Mouse (Mus musculus) testis, adult 2 months (tissue): ENCODE data around the gene S100a1. TPM values are rescaled to one million over a fixed set of nuclear protein-coding genes. Genes with fewer than 3 reads are reported as not detected.
A peak's percentile ranks its signal among the peaks of the same experiment; 100 is the strongest.

Experiments used
- H3K27ac ChIP-seq: fragments of 200-500 bp; 2 replicates; pipeline ENCODE4 v1.5.1; 2012; ENCODE audit warnings: low read depth, low read length; ENCODE audit not compliant: control insufficient read depth, insufficient read depth
- H3K27me3 ChIP-seq: fragments of 200-500 bp; 2 replicates; pipeline ENCODE4 v1.6.1; 2012; ENCODE audit warnings: mild to moderate bottlenecking, low read length, moderate library complexity; ENCODE audit not compliant: control insufficient read depth, insufficient read depth
- H3K36me3 ChIP-seq: fragments of 200-500 bp; 2 replicates; pipeline ENCODE4 v1.6.1; 2012; ENCODE audit warnings: mild to moderate bottlenecking, low read length; ENCODE audit not compliant: control insufficient read depth, insufficient read depth
- H3K4me1 ChIP-seq: fragments of 200-500 bp; 2 replicates; pipeline ENCODE4 v1.6.1; 2012; ENCODE audit warnings: low read length; ENCODE audit not compliant: control insufficient read depth, insufficient read depth
- H3K4me3 ChIP-seq: fragments of 200-500 bp; 2 replicates; pipeline ENCODE4 v1.5.1; 2012; ENCODE audit warnings: low read depth, mild to moderate bottlenecking, low read length, moderate library complexity, mixed read lengths; ENCODE audit not compliant: control insufficient read depth
- CTCF ChIP-seq: fragments of 200-500 bp; IDR thresholded peaks from 2 replicates; pipeline ENCODE4 v1.5.1; 2012; ENCODE audit warnings: low read depth, mild to moderate bottlenecking, inconsistent platforms, low read length, moderate library complexity; ENCODE audit not compliant: control insufficient read depth, insufficient read depth, insufficient replicate concordance
- POLR2A ChIP-seq: fragments of 200-500 bp; IDR thresholded peaks from 2 replicates; pipeline ENCODE4 v1.6.1; 2012; ENCODE audit warnings: low read depth, mild to moderate bottlenecking, inconsistent platforms, low read length, moderate library complexity; ENCODE audit not compliant: control insufficient read depth
- polyA plus RNA-seq: library from polyadenylated mRNA; depleted of rRNA; stranded (reverse); fragments of >200 nt; gene quantifications from 2 replicates; pipeline ENCODE4 v1.2.3, GENCODE M21; 2012

S100a1 gene
- polyA plus RNA-seq, 1 experiment = 17.6 TPM

- peak; percentile 98 for TF ChIP-seq POLR2A
- TF ChIP-seq CTCF = 0 out of 2 replicates have a peak, but pooled peaks have one; percentile 4
- no peaks in the 10 kb centered on the region for H3K27me3 ChIP-seq
- no peaks in the 10 kb centered on the region; the same call in 1 of the 2 replicates for H3K36me3 ChIP-seq
- peak within 1 kb of the TSS; percentile 93 for H3K4me3 ChIP-seq
- H3K4me1 ChIP-seq = no peaks in the 10 kb centered on the region; the same call in none of the 2 replicates
- peak within 1 kb of the TSS; percentile 92 for H3K27ac ChIP-seq
Measured at GRCm38 (mm10) chr3:90475831-90476611, 38.2 kb downstream of the S100a1 start, which contains the start of gene Ilf2. TSS of gene Ilf2 (plus strand) at chr3:90476126.

GRCm38 (mm10) chr3:90475151-90475830 lies 38.9 kb downstream of the S100a1 start:
- Histone ChIP-seq H3K27ac (no peak overlapping the region), H3K4me1 (no peaks in the 10 kb centered on the region; the same call in none of the 2 replicates), H3K27me3 (no peaks in the 10 kb centered on the region), H3K4me3 (no peak overlapping the region), H3K36me3 (no peaks in the 10 kb centered on the region; the same call in 1 of the 2 replicates)
- no peak for TF ChIP-seq CTCF
- no peak for TF ChIP-seq POLR2A

GRCm38 (mm10) chr3:90472213-90472612 lies 42.0 kb downstream of the S100a1 start:
- Histone ChIP-seq H3K4me1 (no peaks in the 10 kb centered on the region; the same call in none of the 2 replicates), H3K4me3 (no peak overlapping the region), H3K27me3 (no peaks in the 10 kb centered on the region), H3K27ac (no peak overlapping the region), H3K36me3 (no peaks in the 10 kb centered on the region)
- TF ChIP-seq POLR2A (no peak), CTCF (no peak)

GRCm38 (mm10) chr3:90467618-90468300 lies 46.4 kb downstream of the S100a1 start:
- H3K27me3 ChIP-seq = peaks cover 3% of the 10 kb centered on the region; the same call in 1 of the 2 replicates
- H3K36me3 ChIP-seq = no peaks in the 10 kb centered on the region
- H3K4me3 ChIP-seq = no peak overlapping the region
- TF ChIP-seq CTCF = no peak
- no peak for TF ChIP-seq POLR2A
- peaks cover 10% of the 10 kb centered on the region for H3K4me1 ChIP-seq
- H3K27ac ChIP-seq = no peak overlapping the region

- TF ChIP-seq CTCF (peak; percentile 28; the same call in 1 of the 2 replicates), POLR2A (no peak)
- Histone ChIP-seq H3K36me3 (no peaks in the 10 kb centered on the region), H3K4me3 (peak overlapping the region; percentile 69), H3K4me1 (peaks cover 10% of the 10 kb centered on the region), H3K27ac (no peak overlapping the region), H3K27me3 (peaks cover 3% of the 10 kb centered on the region; the same call in 1 of the 2 replicates)
Measured at GRCm38 (mm10) chr3:90466311-90466766, 47.9 kb downstream of the S100a1 start.

- Histone ChIP-seq H3K4me3 (peak within 1 kb of the TSS; percentile 74), H3K4me1 (peaks cover 10% of the 10 kb centered on the region), H3K27ac (peak within 1 kb of the TSS; percentile 80), H3K27me3 (peaks cover 3% of the 10 kb centered on the region; the same call in 1 of the 2 replicates), H3K36me3 (no peaks in the 10 kb centered on the region)
- TF ChIP-seq CTCF = no peak
- TF ChIP-seq POLR2A = peak; percentile 57
Measured at GRCm38 (mm10) chr3:90465686-90466310, 48.4 kb downstream of the S100a1 start, which contains the start of gene Npr1. TSS of gene Npr1 (minus strand) at chr3:90465866.
